Mouse (Mus musculus): ENCODE data around the gene Tab1.

The Tab1 gene

GRCm38 (mm10) chr15:80203406-80203805 lies 70.5 kb downstream of the Tab1 start:
- in situ Hi-C loops (cut with MseI, MboI): no loop called here

GRCm38 (mm10) chr15:80206057-80206565 lies 73.2 kb downstream of the Tab1 start:
- in situ Hi-C loops (cut with MseI, MboI): no loop called here

GRCm38 (mm10) chr15:80208446-80208845 lies 75.5 kb downstream of the Tab1 start:
- in situ Hi-C loops (cut with MseI, MboI): no loop called here
